Mouse (Mus musculus) kidney, postnatal 0 days (tissue): ENCODE measurements around the gene Ankfn1. TPM values are rescaled to one million over a fixed set of nuclear protein-coding genes. Genes with fewer than 3 reads are reported as not detected.

Experiments
- ATAC-seq: fragments of 200-750 bp; cut with Nextera tagmentation; replicated peaks from 2 replicates; pipeline ENCODE4 v1.8.0; 2017; ENCODE audit warnings: low read depth, moderate number of reproducible peaks, moderate TSS enrichment, moderate library complexity; ENCODE audit not compliant: low FRiP score
- DNase-seq: peaks from one replicate; pipeline ENCODE4 v3.0.0-alpha.2; 2016; ENCODE audit warnings: low spot score
- H3K27ac ChIP-seq: fragments of 300-500 bp; sonication (generic); 2 replicates; pipeline ENCODE4 v1.5.1; 2014; ENCODE audit warnings: mild to moderate bottlenecking
- H3K27me3 ChIP-seq: fragments of 300-500 bp; sonication (generic); 2 replicates; pipeline ENCODE4 v1.6.1; 2014; ENCODE audit warnings: low read length, mixed read lengths; ENCODE audit not compliant: insufficient read depth
- H3K36me3 ChIP-seq: fragments of 300-500 bp; sonication (generic); 2 replicates; pipeline ENCODE4 v1.6.1; 2014; ENCODE audit warnings: low read length, mixed read lengths; ENCODE audit not compliant: insufficient read depth
- H3K4me1 ChIP-seq: fragments of 300-500 bp; sonication (generic); replicated peaks from 2 replicates; pipeline ENCODE4 v1.6.1; 2014; ENCODE audit warnings: antibody characterized with exemption, low read length, mixed read lengths; ENCODE audit not compliant: insufficient read depth
- H3K4me2 ChIP-seq: fragments of 300-500 bp; sonication (generic); 2 replicates; pipeline ENCODE4 v1.6.1; 2014; ENCODE audit warnings: mild to moderate bottlenecking, low read length, moderate library complexity, mixed read lengths
- H3K4me3 ChIP-seq: fragments of 300-500 bp; sonication (generic); replicated peaks from 2 replicates; pipeline ENCODE4 v1.5.1; 2014; ENCODE audit warnings: low read depth, low read length
- H3K9ac ChIP-seq: fragments of 300-500 bp; sonication (generic); 2 replicates; pipeline ENCODE4 v1.6.1; 2014; ENCODE audit warnings: low read depth, low read length
- H3K9me3 ChIP-seq: fragments of 300-500 bp; sonication (generic); replicated peaks from 2 replicates; pipeline ENCODE4 v1.6.1; 2016; ENCODE audit warnings: low read length, inconsistent platforms, mixed read lengths
- CTCF ChIP-seq: IDR thresholded peaks from 2 replicates; pipeline ENCODE4 v1.5.1; 2016; ENCODE audit warnings: antibody characterized with exemption, low read depth, mild to moderate bottlenecking, moderate library complexity
- WGBS: fragments of 180-500 bp; shearing (Covaris S2); extraction: QIAGEN DNeasy Blood & Tissue Kit; methylation state at CpG from one replicate; pipeline ENCODE4 v1.1.7; 2014; 5-methylcytosine and 5-hydroxymethylcytosine counted together
- polyA plus RNA-seq: library from polyadenylated mRNA; unstranded; fragments of >200 nt; fragmentation: Nextera tagmentation; extraction: Ambion mirVana; gene quantifications from 2 replicates; pipeline ENCODE4 v1.2.1, GENCODE M21; 2015

Gene Ankfn1
- polyA plus RNA-seq, 1 experiment from 2014 or later: 0.25 TPM

GRCm38 (mm10) chr11:89358546-89358945 lies 418.9 kb downstream of the Ankfn1 start:
- WGBS: 83% methylated on average over 5 of the region's 5 CpGs
- DNase-seq: no peak
- no peak for ATAC-seq

GRCm38 (mm10) chr11:89356479-89356878 lies 421.0 kb downstream of the Ankfn1 start:
- Histone ChIP-seq H3K9me3 (no peaks in the 10 kb centered on the region), H3K9ac (no peak overlapping the region), H3K4me1 (no peaks in the 10 kb centered on the region), H3K27ac (no peak overlapping the region), H3K27me3 (no peaks in the 10 kb centered on the region), H3K36me3 (no peaks in the 10 kb centered on the region), H3K4me3 (no peak overlapping the region), H3K4me2 (no peak overlapping the region)
- ATAC-seq (no peak), DNase-seq (no peak)
- no peak for TF ChIP-seq CTCF
- 75% methylated on average over 2 of the region's 2 CpGs for WGBS

More at GRCm38 (mm10) chr11:89358546-89358945, 418.9 kb downstream of the Ankfn1 start:
- no peak overlapping the region for H3K4me2 ChIP-seq
- H3K27me3 ChIP-seq: no peaks in the 10 kb centered on the region
- H3K27ac ChIP-seq: no peak overlapping the region
- no peak for TF ChIP-seq CTCF
- no peaks in the 10 kb centered on the region for H3K4me1 ChIP-seq
- H3K4me3 ChIP-seq: no peak overlapping the region
- no peaks in the 10 kb centered on the region for H3K36me3 ChIP-seq
- no peak overlapping the region for H3K9ac ChIP-seq
- H3K9me3 ChIP-seq: no peaks in the 10 kb centered on the region

GRCm38 (mm10) chr11:89356018-89356417 lies 421.4 kb downstream of the Ankfn1 start:
- Histone ChIP-seq H3K4me3 (no peak overlapping the region), H3K9ac (no peak overlapping the region), H3K27ac (no peak overlapping the region), H3K4me1 (no peaks in the 10 kb centered on the region), H3K9me3 (no peaks in the 10 kb centered on the region), H3K27me3 (no peaks in the 10 kb centered on the region), H3K36me3 (no peaks in the 10 kb centered on the region), H3K4me2 (no peak overlapping the region)
- DNase-seq (no peak), ATAC-seq (no peak)
- TF ChIP-seq CTCF: no peak
- 48% methylated on average over 5 of the region's 5 CpGs for WGBS

- no peak overlapping the region for H3K4me3 ChIP-seq
- H3K9ac ChIP-seq: no peak overlapping the region
- no peak for ATAC-seq
- no peak for DNase-seq
- no peaks in the 10 kb centered on the region for H3K27me3 ChIP-seq
- no peaks in the 10 kb centered on the region for H3K4me1 ChIP-seq
- 29% methylated on average over 12 of the region's 12 CpGs for WGBS
- H3K9me3 ChIP-seq: no peaks in the 10 kb centered on the region
- no peaks in the 10 kb centered on the region for H3K36me3 ChIP-seq
- no peak overlapping the region for H3K4me2 ChIP-seq
- no peak overlapping the region for H3K27ac ChIP-seq
- TF ChIP-seq CTCF: no peak
These were observed 437.2 kb downstream of the Ankfn1 start for GRCm38 (mm10) chr11:89340238-89340637.

Other genes starting within 250 kb of the Ankfn1 start
- gene Pctp, start 225.2 kb upstream of the Ankfn1 start, polyA plus RNA-seq: 11.7 and 13.9 TPM in 2 replicates